ENCODE assay signal across 8 mouse cellular contexts in the genomic region with DNA sequence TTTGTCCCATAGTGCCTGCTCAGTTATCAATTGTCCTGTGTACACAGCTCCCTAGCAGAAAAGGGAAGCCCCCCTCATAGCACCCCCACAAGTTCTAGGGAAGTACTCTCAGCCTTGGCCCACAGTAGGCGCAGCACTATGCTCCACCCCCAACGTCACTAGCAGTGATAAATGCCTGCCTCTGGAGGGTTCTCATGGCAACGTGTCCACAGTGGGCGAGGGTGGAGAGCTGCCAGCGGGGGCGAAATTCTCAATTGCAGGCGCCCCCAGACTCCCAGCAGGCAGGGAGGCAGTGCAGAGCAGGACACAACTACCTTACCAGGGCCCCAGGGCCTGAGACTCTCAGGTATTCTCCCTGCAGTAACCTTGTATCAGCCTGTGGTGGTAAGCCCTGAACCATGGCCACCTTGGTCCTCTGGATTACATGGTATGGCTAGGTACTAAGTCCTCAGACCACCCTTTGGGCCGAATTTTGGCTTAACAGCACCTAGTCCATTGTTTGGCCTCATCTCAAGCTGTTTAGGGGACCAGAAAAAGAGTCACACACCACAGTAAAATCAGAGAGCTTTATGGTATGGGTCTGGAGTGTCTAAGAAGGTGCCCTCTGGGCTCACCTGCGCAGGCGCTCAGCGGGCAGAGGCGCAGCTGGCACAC. TPM values are rescaled to one million over a fixed set of nuclear protein-coding genes. Genes with fewer than 3 reads are reported as not detected.
DNase-seq lines count a peak whose midpoint lies in the region; ATAC-seq lines count a peak whose summit lies in the region.

No protein-coding gene starts in this region.

- peaks cover 36% of the 10 kb centered on the region for H3K27me3 ChIP-seq in midbrain, embryonic 13.5 days
- H3K27me3 ChIP-seq in midbrain, embryonic 11.5 days (ENCODE audit: control insufficient read depth, insufficient read depth, low read length): peaks cover 38% of the 10 kb centered on the region
- H3K27me3 ChIP-seq in limb, embryonic 11.5 days (ENCODE audit: control insufficient read depth, insufficient read depth, low read length): peaks cover 33% of the 10 kb centered on the region

- 49% methylated on average over 12 of the region's 12 CpGs for WGBS in midbrain, embryonic 13.5 days
- WGBS in midbrain, embryonic 11.5 days: 65% methylated on average over 12 of the region's 12 CpGs
- WGBS in limb, embryonic 11.5 days: 54% methylated on average over 12 of the region's 12 CpGs

- H3K4me3 ChIP-seq in midbrain, embryonic 13.5 days (replicated peaks): no peak overlapping the region
- H3K4me3 ChIP-seq in midbrain, embryonic 11.5 days (ENCODE audit: low read depth, low read length): no peak overlapping the region
- H3K4me3 ChIP-seq in limb, embryonic 11.5 days (ENCODE audit: low read depth, low read length): no peak overlapping the region

- no peak overlapping the region for H3K4me2 ChIP-seq in midbrain, embryonic 13.5 days (replicated peaks)
- no peak overlapping the region for H3K4me2 ChIP-seq in midbrain, embryonic 11.5 days
- H3K4me2 ChIP-seq in limb, embryonic 11.5 days (ENCODE audit: low read depth, severe bottlenecking): no peak overlapping the region

- H3K9ac ChIP-seq in midbrain, embryonic 13.5 days (replicated peaks): 0 out of 2 replicates have a peak overlapping the region, but pooled peaks have one; percentile 28
- no peak overlapping the region for H3K9ac ChIP-seq in midbrain, embryonic 11.5 days (ENCODE audit: low read length)
- no peak overlapping the region for H3K9ac ChIP-seq in limb, embryonic 11.5 days (ENCODE audit: low read length)

- peak; percentile 70 for DNase-seq in adrenal gland, postnatal 14 days
- no peak for DNase-seq in adrenal gland, postnatal 25 days
- DNase-seq in midbrain, embryonic 11.5 days (ENCODE audit: low spot score, missing footprints): no peak
- DNase-seq in frontal cortex, postnatal 36 days (ENCODE audit: low spot score in 2 of 2): peak; percentile 89 to 90
- peak; percentile 28 for DNase-seq in limb, embryonic 11.5 days (ENCODE audit: low spot score)
- peak; percentile 89 to 91 for DNase-seq in right cerebral cortex, postnatal 36 days (ENCODE audit: low spot score in 2 of 2)
- DNase-seq in urinary bladder, postnatal 36 days (ENCODE audit: low spot score in 2 of 2): no peak

- no peaks in the 10 kb centered on the region for H3K9me3 ChIP-seq in midbrain, embryonic 13.5 days
- H3K9me3 ChIP-seq in midbrain, embryonic 11.5 days (ENCODE audit: control insufficient read depth, low read length): no peaks in the 10 kb centered on the region
- H3K9me3 ChIP-seq in limb, embryonic 11.5 days (ENCODE audit: control insufficient read depth, low read length): no peaks in the 10 kb centered on the region

- no peak overlapping the region for H3K27ac ChIP-seq in midbrain, embryonic 13.5 days
- no peak overlapping the region for H3K27ac ChIP-seq in midbrain, embryonic 11.5 days (ENCODE audit: low read depth, low read length)
- no peak overlapping the region for H3K27ac ChIP-seq in limb, embryonic 11.5 days (replicated peaks; ENCODE audit: low read depth, low read length)

- H3K4me1 ChIP-seq in midbrain, embryonic 13.5 days (replicated peaks): peaks cover 55% of the 10 kb centered on the region
- peaks cover 13% of the 10 kb centered on the region for H3K4me1 ChIP-seq in midbrain, embryonic 11.5 days (ENCODE audit: control insufficient read depth, insufficient read depth, low read length)
- peaks cover 19% of the 10 kb centered on the region for H3K4me1 ChIP-seq in limb, embryonic 11.5 days (ENCODE audit: control insufficient read depth, insufficient read depth, low read length)

- peaks cover 47% of the 10 kb centered on the region for H3K36me3 ChIP-seq in midbrain, embryonic 13.5 days
- H3K36me3 ChIP-seq in midbrain, embryonic 11.5 days (ENCODE audit: control insufficient read depth, insufficient read depth, low read length): peaks cover 6% of the 10 kb centered on the region
- peaks cover 13% of the 10 kb centered on the region; the same call in 1 of the 2 replicates for H3K36me3 ChIP-seq in limb, embryonic 11.5 days (ENCODE audit: control insufficient read depth, insufficient read depth, low read length)

- 0 out of 2 replicates have a peak, but pooled peaks have one; percentile 8 for ATAC-seq in midbrain, embryonic 13.5 days
- no peak for ATAC-seq in midbrain, embryonic 11.5 days (ENCODE audit: low FRiP score)
- no peak for ATAC-seq in limb, embryonic 11.5 days (ENCODE audit: insufficient number of reproducible peaks, low FRiP score, low TSS enrichment, low read depth)

RNA-seq across cellular contexts. Expression of gene Ajm1, which starts 1.0 kb away (rescaled TPM):
- 2.1 and 3.0 TPM in 2 replicates for total RNA-seq in adrenal gland, postnatal 14 days (2021)
- total RNA-seq in adrenal gland, postnatal 25 days (2021): 1.6 and 2.6 TPM in 2 replicates
- 3.5 and 5.7 TPM in 2 replicates for polyA plus RNA-seq in midbrain, embryonic 13.5 days (2015; fragmentation: Nextera tagmentation; extraction: Ambion mirVana)
- polyA plus RNA-seq in midbrain, embryonic 11.5 days (2014; fragmentation: Nextera tagmentation; extraction: Ambion mirVana): 0.07 and 0.10 TPM in 2 replicates
- polyA plus RNA-seq in limb, embryonic 11.5 days (2014; fragmentation: Nextera tagmentation; extraction: Ambion mirVana): 0.04 TPM in 1 of 2 replicates, not detected in the other

RNA-seq across cellular contexts. Expression of gene Phpt1, which starts 7.6 kb away (rescaled TPM):
- total RNA-seq in adrenal gland, postnatal 14 days (2021): 56.6 and 58.1 TPM in 2 replicates
- total RNA-seq in adrenal gland, postnatal 25 days (2021): 42.8 and 60.5 TPM in 2 replicates
- polyA plus RNA-seq in midbrain, embryonic 13.5 days (2015; fragmentation: Nextera tagmentation; extraction: Ambion mirVana): 190 and 193 TPM in 2 replicates
- 158 and 159 TPM in 2 replicates for polyA plus RNA-seq in midbrain, embryonic 11.5 days (2014; fragmentation: Nextera tagmentation; extraction: Ambion mirVana)
- 161 and 162 TPM in 2 replicates for polyA plus RNA-seq in limb, embryonic 11.5 days (2014; fragmentation: Nextera tagmentation; extraction: Ambion mirVana)

RNA-seq across cellular contexts. Expression of gene Mamdc4, which starts 7.9 kb away (rescaled TPM):
- 4.7 and 5.0 TPM in 2 replicates for total RNA-seq in adrenal gland, postnatal 14 days (2021)
- total RNA-seq in adrenal gland, postnatal 25 days (2021): 4.6 and 17.3 TPM in 2 replicates
- 3.2 and 6.8 TPM in 2 replicates for polyA plus RNA-seq in midbrain, embryonic 13.5 days (2015; fragmentation: Nextera tagmentation; extraction: Ambion mirVana)
- 1.4 and 2.2 TPM in 2 replicates for polyA plus RNA-seq in midbrain, embryonic 11.5 days (2014; fragmentation: Nextera tagmentation; extraction: Ambion mirVana)
- polyA plus RNA-seq in limb, embryonic 11.5 days (2014; fragmentation: Nextera tagmentation; extraction: Ambion mirVana): 3.1 and 7.0 TPM in 2 replicates

RNA-seq across cellular contexts. Expression of gene Edf1, which starts 24.9 kb away (rescaled TPM):
- total RNA-seq in adrenal gland, postnatal 14 days (2021): 312 and 335 TPM in 2 replicates
- 270 and 317 TPM in 2 replicates for total RNA-seq in adrenal gland, postnatal 25 days (2021)
- polyA plus RNA-seq in midbrain, embryonic 13.5 days (2015; fragmentation: Nextera tagmentation; extraction: Ambion mirVana): 387 and 406 TPM in 2 replicates
- 385 TPM in 2 replicates for polyA plus RNA-seq in midbrain, embryonic 11.5 days (2014; fragmentation: Nextera tagmentation; extraction: Ambion mirVana)
- 324 and 330 TPM in 2 replicates for polyA plus RNA-seq in limb, embryonic 11.5 days (2014; fragmentation: Nextera tagmentation; extraction: Ambion mirVana)

RNA-seq across cellular contexts. Expression of gene Rabl6, which starts 25.7 kb away (rescaled TPM):
- 72.7 and 87.8 TPM in 2 replicates for total RNA-seq in adrenal gland, postnatal 14 days (2021)
- 108 and 118 TPM in 2 replicates for total RNA-seq in adrenal gland, postnatal 25 days (2021)
- 67.2 and 75.9 TPM in 2 replicates for polyA plus RNA-seq in midbrain, embryonic 13.5 days (2015; fragmentation: Nextera tagmentation; extraction: Ambion mirVana)
- 49.2 and 51.2 TPM in 2 replicates for polyA plus RNA-seq in midbrain, embryonic 11.5 days (2014; fragmentation: Nextera tagmentation; extraction: Ambion mirVana)
- 59.3 and 65.6 TPM in 2 replicates for polyA plus RNA-seq in limb, embryonic 11.5 days (2014; fragmentation: Nextera tagmentation; extraction: Ambion mirVana)

Comparison
In these comparisons a context has a peak if more than half of its experiments do, and no peak if none do; other contexts are left out.
1. DNase-seq: peak in adrenal gland, postnatal 14 days (single experiment), frontal cortex, postnatal 36 days (2 of 2), limb, embryonic 11.5 days (single experiment) and right cerebral cortex, postnatal 36 days (2 of 2); none in adrenal gland, postnatal 25 days (single experiment), midbrain, embryonic 11.5 days (single experiment) and urinary bladder, postnatal 36 days (0 of 2).